Mouse (Mus musculus): ENCODE measurements around the gene Hist2h2be. TPM values are rescaled to one million over a fixed set of nuclear protein-coding genes. Genes with fewer than 3 reads are reported as not detected.
"Not testable (repeated sequence)": the region's sequence is repeated elsewhere in the genome, so short reads cannot be mapped to it uniquely, and the experiment has no call there.

Gene Hist2h2be
- polyA plus RNA-seq, 1 experiment from 2014 or later = 12.5 TPM

- ATAC-seq = peak; percentile 93
- H3K27ac ChIP-seq (ENCODE audit: low read depth, low read length) = peak within 1 kb of the TSS; percentile 98
- peaks cover 18% of the 10 kb centered on the region for H3K4me1 ChIP-seq (ENCODE audit: control insufficient read depth, insufficient read depth, low read length)
- no peaks in the 10 kb centered on the region for H3K27me3 ChIP-seq (replicated peaks; ENCODE audit: control insufficient read depth, insufficient read depth, low read length)
- no peaks in the 10 kb centered on the region for H3K36me3 ChIP-seq (ENCODE audit: control insufficient read depth, insufficient read depth, low read length)
- peak within 1 kb of the TSS; percentile 86 for H3K9ac ChIP-seq (ENCODE audit: low read length)
- DNase-seq (ENCODE audit: low spot score) = peak; percentile 98
- peak within 1 kb of the TSS; percentile 55 for H3K4me3 ChIP-seq (ENCODE audit: low read depth, low read length)
- no peaks in the 10 kb centered on the region for H3K9me3 ChIP-seq (replicated peaks; ENCODE audit: control insufficient read depth, low read length)
- H3K4me2 ChIP-seq (ENCODE audit: low read length) = peak within 1 kb of the TSS; percentile 84
- WGBS = 0% methylated on average over 40 of the region's 40 CpGs
Observed at GRCm38 (mm10) chr3:96262979-96263550, 42.1 kb downstream of the Hist2h2be start, which contains the start of gene Hist2h4. Hist2h4 (minus strand) TSS chr3:96263311.

- ATAC-seq (peak; percentile 43), DNase-seq (ENCODE audit: low spot score) (no peak)
- no peaks in the 10 kb centered on the region for H3K36me3 ChIP-seq (ENCODE audit: control insufficient read depth, insufficient read depth, low read length)
- H3K9ac ChIP-seq (ENCODE audit: low read length) = peak overlapping the region; percentile 72
- H3K27ac ChIP-seq (ENCODE audit: low read depth, low read length) = peak overlapping the region; percentile 98
- H3K9me3 ChIP-seq (replicated peaks; ENCODE audit: control insufficient read depth, low read length) = no peaks in the 10 kb centered on the region
- no peaks in the 10 kb centered on the region for H3K27me3 ChIP-seq (replicated peaks; ENCODE audit: control insufficient read depth, insufficient read depth, low read length)
- peak overlapping the region; percentile 84 for H3K4me2 ChIP-seq (ENCODE audit: low read length)
- WGBS = 7% methylated on average over 27 of the region's 27 CpGs
- peak overlapping the region; percentile 55 for H3K4me3 ChIP-seq (ENCODE audit: low read depth, low read length)
- H3K4me1 ChIP-seq (ENCODE audit: control insufficient read depth, insufficient read depth, low read length) = peaks cover 18% of the 10 kb centered on the region
Observed at GRCm38 (mm10) chr3:96263558-96264403, 42.9 kb downstream of the Hist2h2be start.

GRCm38 (mm10) chr3:96264404-96264949 lies 43.6 kb downstream of the Hist2h2be start:
- Histone ChIP-seq H3K36me3 (ENCODE audit: control insufficient read depth, insufficient read depth, low read length) (no peaks in the 10 kb centered on the region), H3K27me3 (replicated peaks; ENCODE audit: control insufficient read depth, insufficient read depth, low read length) (no peaks in the 10 kb centered on the region), H3K9ac (ENCODE audit: low read length) (peak overlapping the region; percentile 72), H3K4me1 (ENCODE audit: control insufficient read depth, insufficient read depth, low read length) (peaks cover 18% of the 10 kb centered on the region), H3K4me3 (ENCODE audit: low read depth, low read length) (0 out of 2 replicates have a peak overlapping the region, but pooled peaks have one; percentile 55), H3K27ac (ENCODE audit: low read depth, low read length) (peak overlapping the region; percentile 98; the same call in 1 of the 2 replicates), H3K4me2 (ENCODE audit: low read length) (peak overlapping the region; percentile 84), H3K9me3 (replicated peaks; ENCODE audit: control insufficient read depth, low read length) (no peaks in the 10 kb centered on the region)
- ATAC-seq = no peak
- WGBS = 74% methylated on average over 7 of the region's 7 CpGs
- DNase-seq (ENCODE audit: low spot score) = no peak

GRCm38 (mm10) chr3:96266132-96266710 lies 45.3 kb downstream of the Hist2h2be start:
- 92% methylated on average over 8 of the region's 8 CpGs for WGBS
- DNase-seq (ENCODE audit: low spot score) (no peak), ATAC-seq (no peak)
- no peak overlapping the region for H3K9ac ChIP-seq (ENCODE audit: low read length)
- H3K27me3 ChIP-seq (replicated peaks; ENCODE audit: control insufficient read depth, insufficient read depth, low read length) = no peaks in the 10 kb centered on the region
- H3K4me2 ChIP-seq (ENCODE audit: low read length) = no peak overlapping the region
- H3K36me3 ChIP-seq (ENCODE audit: control insufficient read depth, insufficient read depth, low read length) = no peaks in the 10 kb centered on the region
- no peaks in the 10 kb centered on the region for H3K9me3 ChIP-seq (replicated peaks; ENCODE audit: control insufficient read depth, low read length)
- no peak overlapping the region for H3K27ac ChIP-seq (ENCODE audit: low read depth, low read length)
- H3K4me3 ChIP-seq (ENCODE audit: low read depth, low read length) = no peak overlapping the region
- peaks cover 18% of the 10 kb centered on the region for H3K4me1 ChIP-seq (ENCODE audit: control insufficient read depth, insufficient read depth, low read length)

- no peak for ATAC-seq
- Histone ChIP-seq H3K9ac (ENCODE audit: low read length) (peak overlapping the region; percentile 18; the same call in 1 of the 2 replicates), H3K27ac (ENCODE audit: low read depth, low read length) (peak overlapping the region; percentile 83)
Observed at GRCm38 (mm10) chr3:96267541-96267940, 46.6 kb downstream of the Hist2h2be start.

GRCm38 (mm10) chr3:96268051-96268775 lies 47.3 kb downstream of the Hist2h2be start, which contains the start of gene Hist2h3b:
Hist2h3b (plus strand) TSS chr3:96268654.
- Histone ChIP-seq H3K36me3 (ENCODE audit: control insufficient read depth, insufficient read depth, low read length) (no peaks in the 10 kb centered on the region), H3K4me3 (ENCODE audit: low read depth, low read length) (peak within 1 kb of the TSS; percentile 38), H3K27ac (ENCODE audit: low read depth, low read length) (peak within 1 kb of the TSS; percentile 97), H3K9ac (ENCODE audit: low read length) (peak within 1 kb of the TSS; percentile 70), H3K4me1 (ENCODE audit: control insufficient read depth, insufficient read depth, low read length) (peaks cover 12% of the 10 kb centered on the region), H3K27me3 (replicated peaks; ENCODE audit: control insufficient read depth, insufficient read depth, low read length) (no peaks in the 10 kb centered on the region), H3K4me2 (ENCODE audit: low read length) (peak within 1 kb of the TSS; percentile 72), H3K9me3 (replicated peaks; ENCODE audit: control insufficient read depth, low read length) (no peaks in the 10 kb centered on the region)
- ATAC-seq (peak; percentile 70), DNase-seq (ENCODE audit: low spot score) (peak; percentile 95)
- WGBS = 14% methylated on average over 28 of the region's 30 CpGs

More at GRCm38 (mm10) chr3:96267541-96267940, 46.6 kb downstream of the Hist2h2be start:
- Histone ChIP-seq H3K36me3 (ENCODE audit: control insufficient read depth, insufficient read depth, low read length) (no peaks in the 10 kb centered on the region), H3K4me3 (ENCODE audit: low read depth, low read length) (no peak overlapping the region), H3K9me3 (replicated peaks; ENCODE audit: control insufficient read depth, low read length) (no peaks in the 10 kb centered on the region), H3K4me1 (ENCODE audit: control insufficient read depth, insufficient read depth, low read length) (peaks cover 12% of the 10 kb centered on the region), H3K27me3 (replicated peaks; ENCODE audit: control insufficient read depth, insufficient read depth, low read length) (no peaks in the 10 kb centered on the region), H3K4me2 (ENCODE audit: low read length) (peak overlapping the region; percentile 56)
- WGBS = 77% methylated on average over 4 of the region's 4 CpGs
- no peak for DNase-seq (ENCODE audit: low spot score)

- WGBS = under 1% methylated on average over 9 of the region's 44 CpGs
Observed at GRCm38 (mm10) chr3:96268776-96269378, 48.0 kb downstream of the Hist2h2be start.

More at GRCm38 (mm10) chr3:96268776-96269378, 48.0 kb downstream of the Hist2h2be start:
- ATAC-seq = peak; percentile 49
- not testable (repeated sequence) for DNase-seq (ENCODE audit: low spot score); H3K36me3 ChIP-seq (ENCODE audit: control insufficient read depth, insufficient read depth, low read length); H3K9me3 ChIP-seq (replicated peaks; ENCODE audit: control insufficient read depth, low read length); H3K4me1 ChIP-seq (ENCODE audit: control insufficient read depth, insufficient read depth, low read length); H3K27me3 ChIP-seq (replicated peaks; ENCODE audit: control insufficient read depth, insufficient read depth, low read length)
- H3K4me2 ChIP-seq (ENCODE audit: low read length) = peak overlapping the region; percentile 72
- peak overlapping the region; percentile 70 for H3K9ac ChIP-seq (ENCODE audit: low read length)
- peak overlapping the region; percentile 38 for H3K4me3 ChIP-seq (ENCODE audit: low read depth, low read length)
- peak overlapping the region; percentile 97 for H3K27ac ChIP-seq (ENCODE audit: low read depth, low read length)
